Mouse (Mus musculus) urinary bladder, adult 2 months (tissue): ENCODE measurements around the gene Prss38. TPM values are rescaled to one million over a fixed set of nuclear protein-coding genes. Genes with fewer than 3 reads are reported as not detected.

Source experiments
- DNase-seq: peaks from one replicate; pipeline ENCODE4 v3.0.0; 2022; ENCODE audit warnings: low spot score
- polyA plus RNA-seq: library from polyadenylated mRNA; depleted of rRNA; stranded (reverse); fragments of >200 nt; gene quantifications from 2 replicates; pipeline ENCODE4 v1.2.3, GENCODE M21; 2012; rRNA removed

Gene Prss38
- polyA plus RNA-seq, result 0.06 and 0.24 TPM in 2 replicates

GRCm38 (mm10) chr11:59375475-59375874 lies at the start of gene Prss38:
Gene Prss38, minus strand, starts transcription at chr11:59375657.
- DNase-seq, result no peak

GRCm38 (mm10) chr11:59423010-59423588 lies 47.6 kb upstream of the Prss38 start:
- DNase-seq, result no peak

DNA sequence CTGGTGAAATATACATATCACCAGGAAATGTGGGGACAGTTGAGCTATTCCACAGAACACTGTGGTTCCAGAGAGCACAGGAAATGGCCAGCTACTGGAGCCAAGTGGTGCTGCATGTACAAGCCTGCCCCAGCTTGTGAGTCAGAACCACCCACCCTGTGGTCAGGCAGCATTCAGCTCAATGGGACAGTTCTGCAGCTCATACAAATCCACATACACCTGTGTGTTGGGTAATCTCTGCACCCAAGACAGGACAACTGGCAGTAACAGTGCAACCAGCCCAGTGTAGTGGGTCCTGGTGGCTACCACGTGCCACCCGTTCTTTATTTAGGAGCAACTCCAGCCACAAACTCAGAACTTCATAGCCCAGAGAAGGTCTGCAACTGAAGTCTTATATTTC lies 46.5 kb upstream of the Prss38 start:
- DNase-seq, result no peak

- no peak for DNase-seq
These were observed 46.0 kb upstream of the Prss38 start for GRCm38 (mm10) chr11:59421436-59421835.

DNA sequence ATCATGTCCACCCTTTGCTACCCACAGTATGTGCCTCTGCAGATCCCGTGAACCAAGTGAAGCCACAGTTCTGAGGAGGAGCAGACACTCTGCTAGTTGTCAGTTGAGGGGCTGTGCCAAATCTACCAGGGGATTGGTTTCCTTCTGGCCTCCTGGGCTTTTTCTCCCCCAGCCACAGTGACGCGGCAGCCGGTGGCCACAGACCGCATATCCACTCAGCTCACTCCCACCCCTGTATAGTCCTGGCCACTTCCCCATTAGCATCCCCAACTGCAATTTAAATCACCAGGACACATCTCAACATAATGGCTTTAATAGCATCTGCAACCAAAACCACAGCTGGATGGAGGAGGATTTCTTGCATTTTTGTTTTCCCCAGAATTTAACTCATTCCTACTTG lies 43.3 kb upstream of the Prss38 start:
- no peak for DNase-seq

- no peak for DNase-seq
These were observed 37.8 kb upstream of the Prss38 start for GRCm38 (mm10) chr11:59412999-59413863.

GRCm38 (mm10) chr11:59412058-59412457 lies 36.6 kb upstream of the Prss38 start:
- DNase-seq, result no peak

DNA sequence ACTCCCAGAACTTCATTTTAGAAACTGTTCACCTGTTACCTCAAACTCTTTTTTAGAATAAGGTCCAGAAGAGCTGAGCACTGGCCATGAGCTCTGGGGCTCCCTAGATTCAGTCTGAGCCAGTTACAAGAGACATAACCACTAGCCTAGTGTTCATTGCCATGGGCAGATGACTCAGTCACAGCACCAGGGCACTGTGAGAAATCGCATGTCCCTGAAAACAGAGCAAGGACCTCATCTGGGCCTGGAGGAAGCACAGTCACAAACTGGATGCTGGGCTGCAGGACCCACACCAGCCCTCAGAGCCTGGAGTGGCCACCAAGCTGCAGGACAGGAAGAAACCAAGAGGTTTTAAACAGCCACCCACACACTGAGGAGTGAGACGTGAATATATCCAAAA lies 35.4 kb upstream of the Prss38 start:
- DNase-seq, result no peak

GRCm38 (mm10) chr11:59405761-59406160 lies 30.3 kb upstream of the Prss38 start:
- DNase-seq, result no peak

DNA sequence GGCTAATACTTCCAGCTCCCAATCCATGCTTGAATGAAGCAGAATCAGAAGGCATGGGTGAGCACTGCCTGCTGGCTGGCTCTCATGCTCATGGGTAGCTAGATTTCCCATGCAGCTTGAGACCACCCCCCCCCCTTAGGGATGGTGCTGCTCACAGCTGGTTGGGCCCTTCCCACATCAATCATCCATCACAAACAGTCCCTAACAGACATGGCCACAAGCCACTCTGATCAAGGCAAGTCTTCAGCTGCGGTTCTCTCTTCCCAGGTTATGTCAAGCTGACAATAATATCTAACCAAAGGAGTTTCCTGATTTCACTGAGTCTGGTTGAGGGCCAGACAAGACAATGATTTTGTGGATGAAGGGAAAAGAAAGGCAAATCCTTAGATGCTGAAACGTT lies 25.4 kb upstream of the Prss38 start:
- DNase-seq, result no peak

DNA sequence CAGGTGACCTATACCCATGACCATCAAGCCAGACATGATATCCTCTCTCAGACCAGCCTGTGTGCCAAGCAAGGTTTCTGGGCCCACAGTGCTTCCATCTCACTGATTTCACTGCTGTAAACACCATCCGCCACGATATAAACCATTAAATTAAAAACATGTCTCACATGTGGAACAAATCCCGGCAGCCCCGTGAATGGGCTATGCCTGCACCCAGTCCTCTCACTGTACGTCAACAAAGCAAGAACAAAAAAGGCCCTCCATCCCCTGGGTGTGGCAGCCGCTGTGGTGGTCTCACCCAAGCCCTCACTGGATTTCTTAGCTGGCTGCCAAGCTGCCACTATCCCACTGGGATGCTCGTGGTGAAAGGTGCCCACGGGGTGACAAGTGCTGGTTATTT lies 24.4 kb upstream of the Prss38 start:
- no peak for DNase-seq

GRCm38 (mm10) chr11:59397536-59398371 lies 22.3 kb upstream of the Prss38 start:
- no peak for DNase-seq

GRCm38 (mm10) chr11:59394451-59394850 lies 19.0 kb upstream of the Prss38 start:
- DNase-seq, result no peak

DNA sequence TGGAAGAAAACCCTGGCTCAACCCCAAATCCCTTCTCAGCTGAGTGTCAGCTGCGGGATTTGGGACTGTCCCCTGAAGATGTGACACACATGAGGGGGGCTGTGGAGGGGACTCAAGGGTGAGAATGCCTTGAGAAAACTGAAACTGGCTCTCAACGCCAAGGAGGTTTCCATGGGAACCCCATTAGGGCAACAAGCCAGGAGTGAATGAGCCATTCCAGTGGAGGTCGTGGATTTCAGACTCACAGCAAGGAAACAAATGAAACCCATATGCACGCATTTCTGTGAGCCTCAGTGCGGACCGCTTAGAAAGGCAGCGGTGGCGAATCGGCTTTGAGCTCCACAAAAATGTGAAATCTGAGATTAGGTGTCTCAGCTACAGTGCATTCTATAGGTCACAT lies 18.1 kb upstream of the Prss38 start:
- DNase-seq, result no peak

- no peak for DNase-seq
These were observed 16.8 kb upstream of the Prss38 start for GRCm38 (mm10) chr11:59392300-59392699.

GRCm38 (mm10) chr11:59390470-59390869 lies 15.0 kb upstream of the Prss38 start:
- no peak for DNase-seq

DNA sequence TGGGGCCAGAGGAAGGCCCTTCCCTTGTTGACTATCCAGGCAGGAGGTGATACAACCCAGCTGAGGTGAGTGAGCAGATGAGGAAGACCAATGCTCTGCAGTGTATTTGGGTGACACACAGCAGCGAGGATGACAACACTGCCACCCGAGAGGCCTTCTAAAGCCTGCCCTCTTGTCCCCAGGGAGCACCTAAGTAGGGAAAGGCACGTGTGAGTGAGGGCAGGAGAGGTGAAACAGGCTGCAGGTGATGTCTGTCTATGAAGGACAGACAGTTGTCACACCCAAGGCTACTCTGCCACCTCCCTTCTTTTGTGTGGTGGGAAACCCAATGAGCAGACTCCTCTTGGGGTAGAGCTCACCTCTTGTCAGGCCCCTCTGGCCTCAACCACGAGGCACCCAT lies 14.2 kb upstream of the Prss38 start:
- DNase-seq, result no peak

GRCm38 (mm10) chr11:59388806-59389205 lies 13.3 kb upstream of the Prss38 start:
- no peak for DNase-seq

DNA sequence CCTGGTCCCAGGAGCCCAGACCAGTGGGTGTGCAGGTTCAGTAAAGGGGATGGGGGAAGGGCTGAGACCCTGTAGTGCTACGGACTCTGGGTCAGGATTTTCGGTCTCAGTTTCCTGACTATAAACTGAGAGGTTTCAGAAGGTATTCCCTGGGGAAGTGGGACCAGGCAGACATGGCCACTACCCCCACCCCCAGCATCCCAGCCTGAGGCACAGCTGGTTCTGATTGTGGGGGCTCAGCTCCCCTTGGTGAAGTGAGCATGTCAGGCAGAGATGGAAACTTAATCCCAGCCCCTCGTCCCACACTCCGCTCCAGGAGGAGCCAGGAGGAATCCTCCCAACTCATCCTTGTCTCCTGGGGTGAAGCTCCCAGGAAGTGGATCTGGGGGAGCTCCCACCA lies 12.0 kb upstream of the Prss38 start:
- DNase-seq, result no peak

DNA sequence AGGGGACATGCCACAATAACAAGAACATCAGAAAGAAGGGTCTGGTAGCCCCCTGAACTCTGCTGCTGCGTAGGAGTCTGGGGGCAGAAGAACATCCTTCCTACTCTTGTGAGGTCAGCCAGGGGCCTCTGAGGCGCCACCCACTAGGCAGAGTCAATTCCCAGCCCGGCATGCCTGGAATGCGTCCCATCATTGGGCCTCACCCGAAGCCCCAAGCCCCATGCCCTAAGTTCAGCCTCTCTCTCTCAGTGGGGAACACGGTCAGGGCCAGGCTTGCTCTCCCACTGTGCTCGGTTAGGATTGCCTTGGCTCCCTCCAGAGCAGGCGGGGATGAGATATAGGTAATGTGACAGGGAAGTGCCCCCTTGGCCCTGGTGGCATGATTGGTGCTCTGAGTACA lies 9.7 kb upstream of the Prss38 start:
- DNase-seq, result no peak

GRCm38 (mm10) chr11:59384441-59384959 lies 9.0 kb upstream of the Prss38 start:
- DNase-seq, result no peak

GRCm38 (mm10) chr11:59379547-59379946 lies 4.1 kb upstream of the Prss38 start:
- DNase-seq, result no peak
